Mouse (Mus musculus) kidney, postnatal 0 days (tissue): Measurements from ENCODE around the gene Pdcd11. TPM values are rescaled to one million over a fixed set of nuclear protein-coding genes. Genes with fewer than 3 reads are reported as not detected.
A peak's percentile ranks its signal among the peaks of the same experiment; 100 is the strongest.

Source experiments
- ATAC-seq: fragments of 200-750 bp; cut with Nextera tagmentation; replicated peaks from 2 replicates; pipeline ENCODE4 v1.8.0; 2017; ENCODE audit warnings: low read depth, moderate number of reproducible peaks, moderate TSS enrichment, moderate library complexity; ENCODE audit not compliant: low FRiP score
- DNase-seq: peaks from one replicate; pipeline ENCODE4 v3.0.0-alpha.2; 2016; ENCODE audit warnings: low spot score
- H3K27ac ChIP-seq: fragments of 300-500 bp; sonication (generic); 2 replicates; pipeline ENCODE4 v1.5.1; 2014; ENCODE audit warnings: mild to moderate bottlenecking
- H3K27me3 ChIP-seq: fragments of 300-500 bp; sonication (generic); 2 replicates; pipeline ENCODE4 v1.6.1; 2014; ENCODE audit warnings: low read length, mixed read lengths; ENCODE audit not compliant: insufficient read depth
- H3K36me3 ChIP-seq: fragments of 300-500 bp; sonication (generic); 2 replicates; pipeline ENCODE4 v1.6.1; 2014; ENCODE audit warnings: low read length, mixed read lengths; ENCODE audit not compliant: insufficient read depth
- H3K4me1 ChIP-seq: fragments of 300-500 bp; sonication (generic); replicated peaks from 2 replicates; pipeline ENCODE4 v1.6.1; 2014; ENCODE audit warnings: antibody characterized with exemption, low read length, mixed read lengths; ENCODE audit not compliant: insufficient read depth
- H3K4me2 ChIP-seq: fragments of 300-500 bp; sonication (generic); 2 replicates; pipeline ENCODE4 v1.6.1; 2014; ENCODE audit warnings: mild to moderate bottlenecking, low read length, moderate library complexity, mixed read lengths
- H3K4me3 ChIP-seq: fragments of 300-500 bp; sonication (generic); replicated peaks from 2 replicates; pipeline ENCODE4 v1.5.1; 2014; ENCODE audit warnings: low read depth, low read length
- H3K9ac ChIP-seq: fragments of 300-500 bp; sonication (generic); 2 replicates; pipeline ENCODE4 v1.6.1; 2014; ENCODE audit warnings: low read depth, low read length
- H3K9me3 ChIP-seq: fragments of 300-500 bp; sonication (generic); replicated peaks from 2 replicates; pipeline ENCODE4 v1.6.1; 2016; ENCODE audit warnings: low read length, inconsistent platforms, mixed read lengths
- CTCF ChIP-seq: IDR thresholded peaks from 2 replicates; pipeline ENCODE4 v1.5.1; 2016; ENCODE audit warnings: antibody characterized with exemption, low read depth, mild to moderate bottlenecking, moderate library complexity
- WGBS: fragments of 180-500 bp; shearing (Covaris S2); extraction: QIAGEN DNeasy Blood & Tissue Kit; methylation state at CpG from one replicate; pipeline ENCODE4 v1.1.7; 2014; 5-methylcytosine and 5-hydroxymethylcytosine counted together
- polyA plus RNA-seq: library from polyadenylated mRNA; unstranded; fragments of >200 nt; fragmentation: Nextera tagmentation; extraction: Ambion mirVana; gene quantifications from 2 replicates; pipeline ENCODE4 v1.2.1, GENCODE M21; 2015

Pdcd11 gene
- polyA plus RNA-seq, 1 experiment from 2014 or later: 7.3 TPM

- H3K4me3 ChIP-seq: no peak overlapping the region
- no peaks in the 10 kb centered on the region for H3K4me1 ChIP-seq
- DNase-seq: peak; percentile 81
- H3K4me2 ChIP-seq: no peak overlapping the region
- H3K27ac ChIP-seq: no peak overlapping the region
- no peaks in the 10 kb centered on the region for H3K9me3 ChIP-seq
- 40% methylated on average over 4 of the region's 4 CpGs for WGBS
- TF ChIP-seq CTCF: peak; percentile 91
- no peaks in the 10 kb centered on the region for H3K27me3 ChIP-seq
- H3K9ac ChIP-seq: no peak overlapping the region
- ATAC-seq: no peak
- H3K36me3 ChIP-seq: peaks cover 50% of the 10 kb centered on the region
Measured at GRCm38 (mm10) chr19:47121054-47121453, 30.5 kb downstream of the Pdcd11 start.

GRCm38 (mm10) chr19:47122802-47123201 is 32.2 kb downstream of the Pdcd11 start:
- no peak for ATAC-seq
- H3K4me2 ChIP-seq: no peak overlapping the region
- no peaks in the 10 kb centered on the region for H3K27me3 ChIP-seq
- DNase-seq: peak; percentile 55
- no peak overlapping the region for H3K4me3 ChIP-seq
- WGBS: 24% methylated on average over 2 of the region's 2 CpGs
- no peak overlapping the region for H3K27ac ChIP-seq
- H3K9me3 ChIP-seq: no peaks in the 10 kb centered on the region
- peak; percentile 85 for TF ChIP-seq CTCF
- H3K36me3 ChIP-seq: peaks cover 50% of the 10 kb centered on the region
- H3K9ac ChIP-seq: no peak overlapping the region
- no peaks in the 10 kb centered on the region for H3K4me1 ChIP-seq

- WGBS: 96% methylated on average over 10 of the region's 10 CpGs
- Histone ChIP-seq H3K27me3 (no peaks in the 10 kb centered on the region), H3K4me1 (no peaks in the 10 kb centered on the region), H3K9ac (no peak overlapping the region), H3K27ac (no peak overlapping the region), H3K4me2 (no peak overlapping the region), H3K4me3 (no peak overlapping the region), H3K36me3 (peaks cover 69% of the 10 kb centered on the region), H3K9me3 (no peaks in the 10 kb centered on the region)
- ATAC-seq: no peak
- TF ChIP-seq CTCF: no peak
- DNase-seq: no peak
Measured at GRCm38 (mm10) chr19:47128164-47128563, 37.6 kb downstream of the Pdcd11 start.

- H3K9ac ChIP-seq: no peak overlapping the region
Measured at GRCm38 (mm10) chr19:47128835-47129234, 38.3 kb downstream of the Pdcd11 start.

GRCm38 (mm10) chr19:47130551-47131125 is 40.1 kb downstream of the Pdcd11 start:
- H3K4me3 ChIP-seq: no peak overlapping the region
- no peak for ATAC-seq
- WGBS: 92% methylated on average over 15 of the region's 15 CpGs
- no peak overlapping the region for H3K9ac ChIP-seq
- TF ChIP-seq CTCF: no peak
- H3K27ac ChIP-seq: no peak overlapping the region
- no peak overlapping the region for H3K4me2 ChIP-seq
- no peaks in the 10 kb centered on the region for H3K27me3 ChIP-seq
- no peaks in the 10 kb centered on the region for H3K9me3 ChIP-seq
- peaks cover 57% of the 10 kb centered on the region for H3K36me3 ChIP-seq
- no peaks in the 10 kb centered on the region for H3K4me1 ChIP-seq
- DNase-seq: no peak

More at GRCm38 (mm10) chr19:47128835-47129234, 38.3 kb downstream of the Pdcd11 start:
- Histone ChIP-seq H3K4me1 (no peaks in the 10 kb centered on the region), H3K9me3 (no peaks in the 10 kb centered on the region), H3K4me3 (no peak overlapping the region), H3K27me3 (no peaks in the 10 kb centered on the region), H3K4me2 (no peak overlapping the region), H3K36me3 (peaks cover 69% of the 10 kb centered on the region), H3K27ac (no peak overlapping the region)
- no peak for DNase-seq
- 89% methylated on average over 11 of the region's 11 CpGs for WGBS
- TF ChIP-seq CTCF: no peak
- ATAC-seq: no peak

- no peaks in the 10 kb centered on the region for H3K27me3 ChIP-seq
- ATAC-seq: no peak
- DNase-seq: no peak
- no peak overlapping the region for H3K9ac ChIP-seq
- H3K4me3 ChIP-seq: no peak overlapping the region
- TF ChIP-seq CTCF: no peak
- H3K4me2 ChIP-seq: no peak overlapping the region
- peaks cover 34% of the 10 kb centered on the region for H3K36me3 ChIP-seq
- H3K27ac ChIP-seq: no peak overlapping the region
- H3K9me3 ChIP-seq: no peaks in the 10 kb centered on the region
- peaks cover 9% of the 10 kb centered on the region; the same call in 1 of the 2 replicates for H3K4me1 ChIP-seq
- 88% methylated on average over 7 of the region's 7 CpGs for WGBS
Measured at GRCm38 (mm10) chr19:47133161-47133560, 42.6 kb downstream of the Pdcd11 start.

GRCm38 (mm10) chr19:47135568-47135967 is 45.0 kb downstream of the Pdcd11 start:
- WGBS: 92% methylated on average over 17 of the region's 17 CpGs
- Histone ChIP-seq H3K4me2 (no peak overlapping the region), H3K27ac (no peak overlapping the region), H3K36me3 (peaks cover 14% of the 10 kb centered on the region; the same call in 1 of the 2 replicates), H3K4me3 (no peak overlapping the region), H3K4me1 (peaks cover 9% of the 10 kb centered on the region; the same call in 1 of the 2 replicates), H3K9me3 (no peaks in the 10 kb centered on the region), H3K27me3 (no peaks in the 10 kb centered on the region), H3K9ac (no peak overlapping the region)
- no peak for DNase-seq
- no peak for TF ChIP-seq CTCF
- no peak for ATAC-seq
